ENCODE assay signal across 8 mouse cellular contexts in the genomic region with DNA sequence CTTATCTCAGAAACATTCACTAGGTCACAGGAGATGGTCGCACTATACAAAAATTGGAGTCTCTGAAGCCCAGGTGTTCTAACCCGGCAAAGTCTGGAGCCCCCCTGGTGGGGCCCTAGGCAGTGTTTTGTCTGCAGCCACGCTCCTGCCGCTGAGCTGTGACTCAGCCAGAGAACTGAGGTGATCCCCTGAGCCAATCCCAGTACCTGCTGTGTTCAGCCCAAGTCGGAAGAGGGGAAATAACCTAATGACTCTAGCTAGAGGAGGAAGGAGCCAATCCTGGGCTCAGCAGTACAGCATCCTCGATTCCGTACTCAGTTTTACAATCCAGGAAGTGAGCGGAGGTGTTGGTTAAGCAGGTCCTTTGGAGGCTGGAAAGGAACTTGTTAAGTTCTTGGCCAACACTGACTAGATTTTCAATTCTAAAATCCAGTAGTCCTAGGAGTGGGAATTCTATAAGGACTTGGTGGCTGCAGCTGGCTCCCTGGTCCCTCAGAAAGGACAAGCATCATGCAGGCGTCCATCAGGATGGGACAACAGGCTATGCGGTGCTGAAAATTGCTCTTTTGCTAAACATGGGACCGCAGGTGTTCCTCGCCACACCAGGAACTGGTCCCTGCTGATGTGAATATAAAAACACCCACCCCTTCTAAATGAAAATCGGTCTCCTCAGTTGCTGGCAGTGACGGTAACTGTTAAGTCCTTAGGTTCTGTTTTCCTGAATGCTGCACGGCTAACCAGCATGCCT. TPM values are rescaled to one million over a fixed set of nuclear protein-coding genes. Genes with fewer than 3 reads are reported as not detected.
DNase-seq lines count a peak whose midpoint lies in the region; ATAC-seq and TF ChIP-seq lines count a peak whose summit lies in the region.

No protein-coding gene starts in this region.

- ATAC-seq in forebrain, embryonic 14.5 days, result peak; percentile 80
- ATAC-seq in neural tube, embryonic 14.5 days (ENCODE audit: low read depth), result peak; percentile 76

- H3K9me3 ChIP-seq in E14TG2a.4 (ENCODE audit: low read length), result no peaks in the 10 kb centered on the region
- no peaks in the 10 kb centered on the region for H3K9me3 ChIP-seq in forebrain, embryonic 14.5 days (replicated peaks; ENCODE audit: control insufficient read depth, low read length)
- H3K9me3 ChIP-seq in neural tube, embryonic 14.5 days (ENCODE audit: control insufficient read depth, low read length), result no peaks in the 10 kb centered on the region

- H3K4me1 ChIP-seq in E14TG2a.4 (replicated peaks; ENCODE audit: low read depth, low read length), result peaks cover 55% of the 10 kb centered on the region
- H3K4me1 ChIP-seq in forebrain, embryonic 14.5 days (ENCODE audit: control insufficient read depth, insufficient read depth, low read length), result peaks cover 29% of the 10 kb centered on the region
- peaks cover 36% of the 10 kb centered on the region for H3K4me1 ChIP-seq in neural tube, embryonic 14.5 days (ENCODE audit: control insufficient read depth, insufficient read depth, low read length)
- H3K4me1 ChIP-seq in testis, adult 2 months (ENCODE audit: control insufficient read depth, insufficient read depth, low read length), result peaks cover 30% of the 10 kb centered on the region

- TF ChIP-seq CTCF in E14TG2a.4 (conservative IDR thresholded peaks at IDR 0.05; ENCODE audit: low read length), result no peak
- TF ChIP-seq CTCF in testis, adult 2 months (IDR thresholded peaks at IDR 0.05; ENCODE audit: control insufficient read depth, insufficient read depth, insufficient replicate concordance, low read depth, low read length), result no peak

- H3K27ac ChIP-seq in forebrain, embryonic 14.5 days (ENCODE audit: low read depth, low read length), result peak overlapping the region; percentile 44; the same call in 1 of the 2 replicates
- peak overlapping the region; percentile 35 for H3K27ac ChIP-seq in neural tube, embryonic 14.5 days (ENCODE audit: low read depth, low read length)
- no peak overlapping the region for H3K27ac ChIP-seq in testis, adult 2 months (ENCODE audit: control insufficient read depth, insufficient read depth, low read depth, low read length)

- WGBS in forebrain, embryonic 14.5 days, result 5% methylated on average over 15 of the region's 15 CpGs
- 5% methylated on average over 15 of the region's 15 CpGs for WGBS in large intestine, adult 2 months
- 5% methylated on average over 15 of the region's 15 CpGs for WGBS in neural tube, embryonic 14.5 days

- H3K9ac ChIP-seq in forebrain, embryonic 14.5 days (ENCODE audit: low read length), result peak overlapping the region; percentile 55
- peak overlapping the region; percentile 51 for H3K9ac ChIP-seq in neural tube, embryonic 14.5 days (replicated peaks; ENCODE audit: low read depth, low read length)

- intact Hi-C loops in heart, postnatal 14 days (cut with DNase I), result no loop called here

- peak overlapping the region; percentile 67 for H3K4me2 ChIP-seq in forebrain, embryonic 14.5 days (ENCODE audit: low read length)
- peak overlapping the region; percentile 66 for H3K4me2 ChIP-seq in neural tube, embryonic 14.5 days (ENCODE audit: low read depth, low read length)

- H3K4me3 ChIP-seq in E14TG2a.4 (replicated peaks; ENCODE audit: low read length), result peak overlapping the region; percentile 60
- H3K4me3 ChIP-seq in forebrain, embryonic 14.5 days (ENCODE audit: low read depth, low read length), result peak overlapping the region; percentile 30
- peak overlapping the region; percentile 30 for H3K4me3 ChIP-seq in neural tube, embryonic 14.5 days (ENCODE audit: low read depth, low read length)
- peak overlapping the region; percentile 80 for H3K4me3 ChIP-seq in testis, adult 2 months (ENCODE audit: control insufficient read depth, low read depth, low read length)

- no peaks in the 10 kb centered on the region for H3K36me3 ChIP-seq in E14TG2a.4 (ENCODE audit: insufficient read depth, low read length)
- H3K36me3 ChIP-seq in forebrain, embryonic 14.5 days (ENCODE audit: control insufficient read depth, insufficient read depth, low read length), result no peaks in the 10 kb centered on the region
- H3K36me3 ChIP-seq in neural tube, embryonic 14.5 days (ENCODE audit: control insufficient read depth, insufficient read depth, low read length), result no peaks in the 10 kb centered on the region
- no peaks in the 10 kb centered on the region for H3K36me3 ChIP-seq in testis, adult 2 months (ENCODE audit: control insufficient read depth, insufficient read depth, low read length)

- peak; percentile 85 for DNase-seq in c-Kit-positive CD71-negative TER-119-negative erythroid progenitor cells, embryonic 14.5 days (ENCODE audit: low read depth)
- DNase-seq in forebrain, embryonic 14.5 days (ENCODE audit: low spot score), result peak; percentile 95
- peak; percentile 80 to 81 for DNase-seq in heart, postnatal 14 days
- peak; percentile 82 for DNase-seq in large intestine, adult 2 months (ENCODE audit: low read depth, low spot score)
- DNase-seq in lung, adult 18-20 months, result peak; percentile 87 to 91

- no peak for TF ChIP-seq POLR2A in testis, adult 2 months (IDR thresholded peaks at IDR 0.05; ENCODE audit: control insufficient read depth, low read depth, low read length)

- H3K27me3 ChIP-seq in E14TG2a.4 (ENCODE audit: insufficient read depth, low read length), result peaks cover 7% of the 10 kb centered on the region
- H3K27me3 ChIP-seq in forebrain, embryonic 14.5 days (replicated peaks; ENCODE audit: control insufficient read depth, insufficient read depth, low read length), result no peaks in the 10 kb centered on the region
- H3K27me3 ChIP-seq in neural tube, embryonic 14.5 days (ENCODE audit: control insufficient read depth, insufficient read depth, low read length), result no peaks in the 10 kb centered on the region
- H3K27me3 ChIP-seq in testis, adult 2 months (ENCODE audit: control insufficient read depth, insufficient read depth, low read length), result no peaks in the 10 kb centered on the region

RNA-seq across cellular contexts. Expression of a gene that starts 19.1 kb away (rescaled TPM):
- polyA plus RNA-seq in forebrain, embryonic 14.5 days (2014; fragmentation: Nextera tagmentation; extraction: Ambion mirVana), result 11.6 and 15.1 TPM in 2 replicates
- 100 to 1,000 TPM; 130 to 137 TPM for total RNA-seq in heart, postnatal 14 days (2021)
- polyA plus RNA-seq in large intestine, adult 2 months (2012; rRNA removed), result 4.9 and 7.9 TPM in 2 replicates
- 21.4 and 22.1 TPM in 2 replicates for polyA plus RNA-seq in neural tube, embryonic 14.5 days (2014; fragmentation: Nextera tagmentation; extraction: Ambion mirVana)
- 300 and 301 TPM in 2 replicates for polyA plus RNA-seq in testis, adult 2 months (2012; rRNA removed)

Comparison
In these comparisons a context has a peak if more than half of its experiments do, and no peak if none do; other contexts are left out.
1. H3K4me3 ChIP-seq: peak in every context shown above with its lines; median percentile 80 in testis, adult 2 months; 60 in E14TG2a.4; 30 in forebrain, embryonic 14.5 days; 30 in neural tube, embryonic 14.5 days.
2. RNA of a gene that starts 19.1 kb away (polyA plus RNA-seq): 300 to 301 TPM in testis, adult 2 months; 21.4 to 22.1 TPM in neural tube, embryonic 14.5 days, 11.6 to 15.1 TPM in forebrain, embryonic 14.5 days and 4.9 to 7.9 TPM in large intestine, adult 2 months; every median in the first group is over 10 times any median in the second.
3. Peak in every context shown above with its lines, with median percentiles within 50 percentile points of each other: DNase-seq.